Mouse (Mus musculus) small intestine, adult 2 months (tissue): ENCODE data around the gene Ippk.

Experiments used
- CTCF ChIP-seq: fragments of 200-500 bp; IDR thresholded peaks from 2 replicates; pipeline ENCODE4 v1.5.1; 2012; ENCODE audit warnings: low read depth, mild to moderate bottlenecking, control low read depth, inconsistent platforms, low read length, moderate library complexity, mixed read lengths; ENCODE audit not compliant: insufficient replicate concordance, insufficient read length; ENCODE audit errors: extremely low read depth
- POLR2A ChIP-seq: fragments of 200-500 bp; IDR thresholded peaks from 2 replicates; pipeline ENCODE4 v1.6.1; 2012; ENCODE audit warnings: low read depth, mild to moderate bottlenecking, control low read depth, inconsistent platforms, low read length, moderate library complexity

DNA sequence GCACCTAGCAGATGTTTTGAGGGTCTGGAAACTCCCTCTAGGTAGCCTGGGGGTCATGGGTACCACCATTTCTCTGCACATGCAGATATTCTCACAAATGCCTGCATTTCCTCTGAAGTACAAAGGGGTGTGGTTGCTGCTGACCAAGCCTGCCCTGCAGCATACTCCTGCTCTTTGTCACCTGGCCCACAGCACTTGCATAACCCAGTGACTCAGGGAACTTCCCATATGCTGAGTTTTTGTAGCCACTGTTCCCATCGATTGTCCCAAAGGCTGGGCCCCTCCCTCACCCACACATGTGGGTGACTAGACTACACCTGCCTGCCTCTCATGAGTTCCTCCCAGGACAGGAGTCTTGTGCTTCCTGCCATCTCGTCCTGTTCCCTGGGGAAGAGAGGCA, 18.4 kb upstream of the Ippk start:
- TF ChIP-seq CTCF (no peak), POLR2A (no peak)
